Mouse (Mus musculus) limb, embryonic 12.5 days (tissue): Measurements from ENCODE around the gene R3hcc1l. TPM values are rescaled to one million over a fixed set of nuclear protein-coding genes. Genes with fewer than 3 reads are reported as not detected.

ENCODE experiments used
- ATAC-seq: fragments of 200-750 bp; cut with Nextera tagmentation; 2 replicates; pipeline ENCODE4 v1.8.0; 2017; ENCODE audit warnings: low read depth, moderate TSS enrichment; ENCODE audit not compliant: insufficient number of reproducible peaks, insufficient read depth, low FRiP score, low TSS enrichment
- H3K27ac ChIP-seq: fragments of 300-500 bp; sonication (generic); 2 replicates; pipeline ENCODE4 v1.5.1; 2016; ENCODE audit warnings: mild to moderate bottlenecking, moderate library complexity
- H3K27me3 ChIP-seq: fragments of 300-500 bp; sonication (generic); 2 replicates; pipeline ENCODE4 v1.6.1; 2016; ENCODE audit warnings: mild to moderate bottlenecking, moderate library complexity
- H3K36me3 ChIP-seq: fragments of 300-500 bp; sonication (generic); 2 replicates; pipeline ENCODE4 v1.6.1; 2016; ENCODE audit warnings: mild to moderate bottlenecking, moderate library complexity
- H3K4me1 ChIP-seq: fragments of 300-500 bp; sonication (generic); replicated peaks from 2 replicates; pipeline ENCODE4 v1.6.1; 2016
- H3K4me2 ChIP-seq: fragments of 300-500 bp; sonication (generic); 2 replicates; pipeline ENCODE4 v1.6.1; 2016; ENCODE audit warnings: mild to moderate bottlenecking, moderate library complexity
- H3K4me3 ChIP-seq: fragments of 300-500 bp; sonication (generic); replicated peaks from 2 replicates; pipeline ENCODE4 v1.5.1; 2016; ENCODE audit warnings: mild to moderate bottlenecking
- H3K9ac ChIP-seq: fragments of 300-500 bp; sonication (generic); replicated peaks from 2 replicates; pipeline ENCODE4 v1.6.1; 2016; ENCODE audit warnings: mild to moderate bottlenecking, moderate library complexity
- H3K9me3 ChIP-seq: fragments of 300-500 bp; sonication (generic); 2 replicates; pipeline ENCODE4 v1.6.1; 2016; ENCODE audit warnings: mild to moderate bottlenecking, moderate library complexity
- WGBS: fragments of 180-500 bp; shearing (Covaris S2); methylation state at CpG from one replicate; pipeline ENCODE4 v1.1.7; 2016; 5-methylcytosine and 5-hydroxymethylcytosine counted together
- polyA plus RNA-seq: library from polyadenylated mRNA; unstranded; fragments of >200 nt; fragmentation: Nextera tagmentation; extraction: Ambion mirVana; gene quantifications from 2 replicates; pipeline ENCODE4 v1.2.1, GENCODE M21; 2016

R3hcc1l gene
- polyA plus RNA-seq, 1 experiment from 2014 or later: 29.1 TPM

- no peak overlapping the region for H3K4me3 ChIP-seq
- WGBS: 75% methylated on average over 3 of the region's 3 CpGs
- H3K4me2 ChIP-seq: no peak overlapping the region
- no peak overlapping the region for H3K27ac ChIP-seq
- H3K9me3 ChIP-seq: no peaks in the 10 kb centered on the region
- H3K36me3 ChIP-seq: no peaks in the 10 kb centered on the region
- no peak for ATAC-seq
- peaks cover 10% of the 10 kb centered on the region for H3K4me1 ChIP-seq
- no peaks in the 10 kb centered on the region; the same call in 1 of the 2 replicates for H3K27me3 ChIP-seq
- no peak overlapping the region for H3K9ac ChIP-seq
Measured at GRCm38 (mm10) chr19:42600591-42600990, 82.0 kb downstream of the R3hcc1l start.

DNA sequence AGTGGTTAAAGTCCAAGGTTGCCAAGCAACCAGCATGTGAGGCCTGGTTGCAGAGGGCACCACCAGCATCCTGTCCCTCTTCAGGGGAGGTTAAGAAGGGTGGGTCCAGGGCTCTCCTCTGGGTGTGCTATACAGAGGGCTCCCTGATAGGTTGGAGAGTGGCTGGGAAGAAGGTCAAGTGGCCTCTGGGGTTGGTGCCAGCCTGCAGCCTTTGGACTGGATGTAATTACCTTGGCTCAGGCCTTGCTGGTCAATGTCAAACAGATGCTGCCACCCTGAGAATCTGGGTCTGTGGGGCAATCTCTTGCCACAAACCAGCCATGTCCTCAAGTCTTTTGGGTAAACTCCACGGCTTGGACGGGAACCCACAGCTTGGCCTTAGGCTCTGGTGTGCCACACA, 82.9 kb downstream of the R3hcc1l start:
- no peak overlapping the region for H3K9ac ChIP-seq
- H3K27ac ChIP-seq: no peak overlapping the region
- H3K27me3 ChIP-seq: peaks cover 2% of the 10 kb centered on the region; the same call in 1 of the 2 replicates
- no peak for ATAC-seq
- WGBS: 89% methylated on average over 2 of the region's 2 CpGs
- no peaks in the 10 kb centered on the region for H3K9me3 ChIP-seq
- no peak overlapping the region for H3K4me2 ChIP-seq
- H3K36me3 ChIP-seq: no peaks in the 10 kb centered on the region
- no peak overlapping the region for H3K4me3 ChIP-seq
- peaks cover 10% of the 10 kb centered on the region for H3K4me1 ChIP-seq

DNA sequence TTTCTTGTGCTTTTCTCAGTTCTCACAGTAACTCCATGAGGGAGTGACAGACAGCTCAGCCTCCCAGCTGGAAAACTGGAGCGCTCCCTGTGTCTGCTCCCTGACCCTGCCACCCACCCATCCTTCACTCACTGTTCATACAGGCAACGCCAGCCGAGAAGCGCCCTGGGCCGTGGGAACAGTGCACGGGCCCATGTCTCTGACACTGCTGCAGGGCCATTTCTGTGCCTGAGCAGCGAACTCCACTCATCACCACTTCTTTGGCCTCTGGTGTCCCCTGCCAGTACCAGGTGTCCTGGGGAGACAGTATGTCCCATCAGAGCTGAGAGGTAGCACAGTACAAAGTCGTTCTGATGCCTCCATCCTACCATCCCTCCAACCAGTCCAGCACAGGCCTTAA, 83.5 kb downstream of the R3hcc1l start:
- no peak overlapping the region for H3K4me2 ChIP-seq
- 74% methylated on average over 8 of the region's 8 CpGs for WGBS

GRCm38 (mm10) chr19:42602576-42602975, 84.0 kb downstream of the R3hcc1l start:
- 79% methylated on average over 8 of the region's 8 CpGs for WGBS
- H3K27ac ChIP-seq: no peak overlapping the region
- H3K4me2 ChIP-seq: no peak overlapping the region
- H3K9me3 ChIP-seq: no peaks in the 10 kb centered on the region
- H3K9ac ChIP-seq: no peak overlapping the region
- H3K27me3 ChIP-seq: peaks cover 4% of the 10 kb centered on the region; the same call in 1 of the 2 replicates
- no peak overlapping the region for H3K4me3 ChIP-seq
- H3K36me3 ChIP-seq: no peaks in the 10 kb centered on the region
- ATAC-seq: no peak
- H3K4me1 ChIP-seq: peaks cover 10% of the 10 kb centered on the region

More for the DNA sequence above, 83.5 kb downstream of the R3hcc1l start:
- H3K27ac ChIP-seq: no peak overlapping the region
- H3K36me3 ChIP-seq: no peaks in the 10 kb centered on the region
- H3K4me3 ChIP-seq: no peak overlapping the region
- H3K4me1 ChIP-seq: peaks cover 10% of the 10 kb centered on the region
- H3K9me3 ChIP-seq: no peaks in the 10 kb centered on the region
- no peak for ATAC-seq
- peaks cover 2% of the 10 kb centered on the region; the same call in 1 of the 2 replicates for H3K27me3 ChIP-seq
- H3K9ac ChIP-seq: no peak overlapping the region

DNA sequence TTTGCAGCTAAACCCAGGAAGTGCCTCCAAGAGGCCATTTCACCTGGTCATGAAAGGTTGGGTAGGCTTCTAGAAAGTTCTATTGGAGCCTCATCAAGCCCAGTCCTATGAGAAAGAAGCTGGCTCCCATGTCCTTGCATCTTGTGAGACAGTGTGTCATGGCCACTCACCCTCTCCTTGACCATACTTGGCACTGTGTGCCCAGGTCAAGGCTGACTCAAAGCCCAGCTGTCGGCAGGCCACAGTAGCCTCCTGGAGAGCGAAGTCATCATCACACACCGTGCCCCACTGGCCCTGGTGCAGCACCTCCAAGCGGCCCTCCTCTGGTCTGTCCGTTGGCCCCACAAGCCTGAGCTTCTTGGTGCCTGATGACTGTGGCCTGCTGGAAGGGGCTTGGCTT, 89.5 kb downstream of the R3hcc1l start:
- no peak overlapping the region for H3K27ac ChIP-seq
- WGBS: 91% methylated on average over 5 of the region's 5 CpGs
- H3K9me3 ChIP-seq: no peaks in the 10 kb centered on the region
- no peak overlapping the region for H3K9ac ChIP-seq
- H3K27me3 ChIP-seq: peaks cover 29% of the 10 kb centered on the region
- H3K4me1 ChIP-seq: peaks cover 8% of the 10 kb centered on the region
- no peak overlapping the region for H3K4me3 ChIP-seq
- ATAC-seq: no peak
- no peak overlapping the region for H3K4me2 ChIP-seq
- no peaks in the 10 kb centered on the region for H3K36me3 ChIP-seq

DNA sequence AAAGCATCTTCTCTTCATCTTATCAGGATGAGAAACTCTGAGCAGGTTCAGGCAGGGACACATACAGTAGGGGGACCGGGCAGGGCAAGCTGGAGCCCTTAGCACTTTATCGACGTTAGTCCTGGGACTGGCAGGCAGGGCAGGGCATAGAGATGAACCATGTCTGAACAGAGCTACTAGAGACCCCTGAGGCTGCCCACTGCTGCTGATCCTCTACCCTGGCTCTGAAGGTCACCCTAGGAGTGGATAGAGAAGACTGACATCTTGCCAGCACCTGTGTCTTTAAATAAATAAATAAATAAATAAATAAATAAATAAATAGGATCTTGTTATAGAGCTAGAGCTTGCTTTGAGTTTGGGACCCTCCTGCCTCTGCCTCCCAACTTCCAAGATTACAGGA, 91.2 kb downstream of the R3hcc1l start:
- WGBS: 92% methylated on average over 3 of the region's 3 CpGs
- no peaks in the 10 kb centered on the region for H3K36me3 ChIP-seq
- no peaks in the 10 kb centered on the region for H3K9me3 ChIP-seq
- H3K4me1 ChIP-seq: peaks cover 16% of the 10 kb centered on the region
- H3K9ac ChIP-seq: no peak overlapping the region
- H3K4me3 ChIP-seq: no peak overlapping the region
- H3K27ac ChIP-seq: no peak overlapping the region
- ATAC-seq: no peak
- H3K27me3 ChIP-seq: peaks cover 38% of the 10 kb centered on the region
- H3K4me2 ChIP-seq: no peak overlapping the region

GRCm38 (mm10) chr19:42611746-42612145, 93.2 kb downstream of the R3hcc1l start:
- H3K36me3 ChIP-seq: no peaks in the 10 kb centered on the region
- H3K4me1 ChIP-seq: peaks cover 16% of the 10 kb centered on the region
- no peaks in the 10 kb centered on the region for H3K9me3 ChIP-seq
- H3K4me3 ChIP-seq: no peak overlapping the region
- no peak overlapping the region for H3K27ac ChIP-seq
- H3K4me2 ChIP-seq: no peak overlapping the region
- peaks cover 36% of the 10 kb centered on the region for H3K27me3 ChIP-seq
- H3K9ac ChIP-seq: no peak overlapping the region
- no peak for ATAC-seq
- 73% methylated on average over 3 of the region's 4 CpGs for WGBS

DNA sequence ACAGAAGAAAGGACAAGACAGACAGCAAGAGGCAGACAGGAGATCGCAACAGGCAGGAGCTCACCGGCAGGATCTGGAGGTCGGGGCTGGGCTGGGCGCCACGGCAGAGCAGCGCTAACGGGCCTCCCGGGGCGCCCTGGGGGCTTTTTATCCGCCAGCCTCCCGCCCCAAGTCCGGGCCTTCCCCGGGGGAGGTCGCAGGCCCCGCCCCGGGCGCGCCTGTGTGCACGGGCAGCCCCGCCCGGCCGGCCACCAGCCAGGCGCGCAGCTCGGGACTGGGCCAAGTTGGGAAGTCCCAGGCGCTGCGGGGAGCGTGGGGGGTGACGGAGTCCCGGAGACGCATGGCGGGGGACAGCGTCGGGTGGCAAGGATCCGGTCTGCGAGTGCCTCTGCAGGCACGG, 94.1 kb downstream of the R3hcc1l start, which contains the start of gene Loxl4:
Gene Loxl4, minus strand, starts transcription at position 160 of the 400 bp plus-strand sequence.
- H3K4me3 ChIP-seq: peak within 1 kb of the TSS; percentile 40
- no peak for ATAC-seq
- H3K9me3 ChIP-seq: no peaks in the 10 kb centered on the region
- 1% methylated on average over 37 of the region's 37 CpGs for WGBS
- H3K9ac ChIP-seq: peak within 1 kb of the TSS; percentile 54
- no peak within 1 kb of the TSS for H3K27ac ChIP-seq
- peaks cover 34% of the 10 kb centered on the region for H3K27me3 ChIP-seq
- no peaks in the 10 kb centered on the region for H3K36me3 ChIP-seq
- peaks cover 16% of the 10 kb centered on the region for H3K4me1 ChIP-seq
- H3K4me2 ChIP-seq: peak within 1 kb of the TSS; percentile 78

GRCm38 (mm10) chr19:42613116-42613515, 94.6 kb downstream of the R3hcc1l start:
- Histone ChIP-seq H3K9ac (peak overlapping the region; percentile 54; the same call in 1 of the 2 replicates), H3K27me3 (peaks cover 32% of the 10 kb centered on the region), H3K4me2 (peak overlapping the region; percentile 78), H3K27ac (no peak overlapping the region), H3K4me3 (peak overlapping the region; percentile 40), H3K36me3 (no peaks in the 10 kb centered on the region), H3K9me3 (no peaks in the 10 kb centered on the region), H3K4me1 (peaks cover 16% of the 10 kb centered on the region)
- 12% methylated on average over 7 of the region's 7 CpGs for WGBS
- no peak for ATAC-seq

- Histone ChIP-seq H3K4me2 (no peak overlapping the region), H3K9ac (no peak overlapping the region), H3K36me3 (no peaks in the 10 kb centered on the region), H3K27me3 (peaks cover 32% of the 10 kb centered on the region), H3K4me3 (no peak overlapping the region), H3K4me1 (peaks cover 16% of the 10 kb centered on the region), H3K27ac (no peak overlapping the region), H3K9me3 (no peaks in the 10 kb centered on the region)
- WGBS: 71% methylated on average over 7 of the region's 7 CpGs
- no peak for ATAC-seq
Measured at GRCm38 (mm10) chr19:42613647-42614225, 95.2 kb downstream of the R3hcc1l start.

- Histone ChIP-seq H3K4me2 (no peak overlapping the region), H3K9me3 (no peaks in the 10 kb centered on the region), H3K9ac (no peak overlapping the region), H3K4me3 (no peak overlapping the region), H3K4me1 (peaks cover 16% of the 10 kb centered on the region), H3K27ac (no peak overlapping the region), H3K27me3 (0 out of 2 replicates have a peak, but pooled peaks cover 6% of the 10 kb centered on the region), H3K36me3 (no peaks in the 10 kb centered on the region)
- ATAC-seq: no peak
- 86% methylated on average over 6 of the region's 6 CpGs for whole genome bisulfite sequencing
Measured at GRCm38 (mm10) chr19:42628068-42628467, 109.5 kb downstream of the R3hcc1l start.

DNA sequence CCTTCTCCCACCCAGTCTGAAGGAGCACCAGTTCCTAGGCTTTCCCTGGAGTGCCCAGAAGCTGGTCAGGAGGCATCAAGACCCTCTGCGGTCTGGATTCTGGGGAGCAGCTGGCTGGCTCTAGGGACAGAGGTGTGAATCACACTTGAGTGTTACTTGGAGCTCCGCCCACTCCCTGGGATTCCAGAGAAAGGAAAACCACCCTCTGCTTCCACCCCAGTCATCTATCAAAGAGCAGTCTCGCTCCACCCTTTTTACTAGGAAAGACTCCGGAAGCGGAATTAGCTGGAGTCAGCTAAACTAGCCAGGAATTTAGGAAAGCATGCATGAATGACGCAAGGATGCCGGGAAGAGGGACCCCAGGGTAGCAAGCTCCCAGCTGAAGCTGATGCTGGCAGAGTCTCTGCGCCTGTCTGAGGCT, 113.0 kb downstream of the R3hcc1l start:
- no peak for ATAC-seq
- H3K36me3 ChIP-seq: no peaks in the 10 kb centered on the region
- peaks cover 16% of the 10 kb centered on the region for H3K4me1 ChIP-seq
- H3K27ac ChIP-seq: no peak overlapping the region
- no peak overlapping the region for H3K4me3 ChIP-seq
- 2% methylated on average over 8 of the region's 8 CpGs for WGBS
- H3K4me2 ChIP-seq: peak overlapping the region; percentile 39
- H3K9ac ChIP-seq: no peak overlapping the region
- H3K27me3 ChIP-seq: 0 out of 2 replicates have a peak, but pooled peaks cover 6% of the 10 kb centered on the region
- no peaks in the 10 kb centered on the region for H3K9me3 ChIP-seq
